Mouse (Mus musculus) intestine, embryonic 14.5 days (tissue): ENCODE data around the gene Uqcc3. TPM values are rescaled to one million over a fixed set of nuclear protein-coding genes. Genes with fewer than 3 reads are reported as not detected.
"Not testable (repeated sequence)": the region's sequence is repeated elsewhere in the genome, so short reads cannot be mapped to it uniquely, and the experiment has no call there.

Experiments used
- ATAC-seq: fragments of 200-750 bp; cut with Nextera tagmentation; replicated peaks from 2 replicates; pipeline ENCODE4 v1.8.0; 2017; ENCODE audit warnings: low read depth, moderate number of reproducible peaks, moderate TSS enrichment, moderate library complexity; ENCODE audit not compliant: low FRiP score, low TSS enrichment
- DNase-seq: peaks from one replicate; pipeline ENCODE4 v3.0.0-alpha.2; 2018; ENCODE audit warnings: low spot score
- H3K27ac ChIP-seq: fragments of 300-500 bp; sonication (generic); 2 replicates; pipeline ENCODE4 v1.5.1; 2014; ENCODE audit warnings: low read depth, mild to moderate bottlenecking, control low read depth
- H3K27me3 ChIP-seq: fragments of 300-500 bp; sonication (generic); replicated peaks from 2 replicates; pipeline ENCODE4 v1.6.1; 2014; ENCODE audit warnings: low read length, control low read depth; ENCODE audit not compliant: control insufficient read depth, insufficient read depth
- H3K36me3 ChIP-seq: fragments of 300-500 bp; sonication (generic); 2 replicates; pipeline ENCODE4 v1.6.1; 2014; ENCODE audit warnings: low read length, control low read depth; ENCODE audit not compliant: control insufficient read depth, insufficient read depth
- H3K4me1 ChIP-seq: fragments of 300-500 bp; sonication (generic); replicated peaks from 2 replicates; pipeline ENCODE4 v1.6.1; 2014; ENCODE audit warnings: low read length, control low read depth, mixed read lengths; ENCODE audit not compliant: control insufficient read depth, insufficient read depth
- H3K4me2 ChIP-seq: fragments of 300-500 bp; sonication (generic); 2 replicates; pipeline ENCODE4 v1.6.1; 2014; ENCODE audit warnings: low read length
- H3K4me3 ChIP-seq: fragments of 300-500 bp; sonication (generic); 2 replicates; pipeline ENCODE4 v1.5.1; 2014; ENCODE audit warnings: low read depth, low read length, control low read depth, mixed read lengths
- H3K9ac ChIP-seq: fragments of 300-500 bp; sonication (generic); 2 replicates; pipeline ENCODE4 v1.6.1; 2014; ENCODE audit warnings: mild to moderate bottlenecking, low read length
- H3K9me3 ChIP-seq: fragments of 300-500 bp; sonication (generic); 2 replicates; pipeline ENCODE4 v1.6.1; 2016; ENCODE audit warnings: low read length, control low read depth; ENCODE audit not compliant: control insufficient read depth
- WGBS: fragments of 180-500 bp; shearing (Covaris S2); extraction: QIAGEN DNeasy Blood & Tissue Kit; methylation state at CpG from one replicate; pipeline ENCODE4 v1.1.7; 2014; 5-methylcytosine and 5-hydroxymethylcytosine counted together
- polyA plus RNA-seq: library from polyadenylated mRNA; unstranded; fragments of >200 nt; fragmentation: Nextera tagmentation; extraction: Ambion mirVana; gene quantifications from 2 replicates; pipeline ENCODE4 v1.2.1, GENCODE M21; 2014

Uqcc3 gene
- polyA plus RNA-seq, 1 experiment from 2014 or later, result 57.1 TPM

- DNase-seq, result no peak
- Histone ChIP-seq H3K4me3 (peak overlapping the region; percentile 79; the same call in 1 of the 2 replicates), H3K27me3 (no peaks in the 10 kb centered on the region), H3K9ac (peak overlapping the region; percentile 97), H3K27ac (peak overlapping the region; percentile 88), H3K36me3 (peaks cover 15% of the 10 kb centered on the region), H3K9me3 (no peaks in the 10 kb centered on the region), H3K4me1 (peaks cover 13% of the 10 kb centered on the region), H3K4me2 (peak overlapping the region; percentile 85)
- ATAC-seq, result no peak
- WGBS, result 43% methylated on average over 1 of the region's 1 CpGs
These were observed 6.3 kb upstream of the Uqcc3 start for GRCm38 (mm10) chr19:8886916-8887584.

GRCm38 (mm10) chr19:8883616-8884015 lies 2.9 kb upstream of the Uqcc3 start, which contains the start of the genes Lbhd1 and Gm49403:
Gene Lbhd1 (plus strand): TSS chr19:8883732.
Gene Gm49403 (plus strand): TSS chr19:8883930.
- no peak within 1 kb of the TSS for H3K4me2 ChIP-seq
- no peak within 1 kb of the TSS for H3K9ac ChIP-seq
- H3K36me3 ChIP-seq, result peaks cover under 1% of the 10 kb centered on the region; the same call in 1 of the 2 replicates
- no peaks in the 10 kb centered on the region for H3K27me3 ChIP-seq
- 81% methylated on average over 3 of the region's 3 CpGs for WGBS
- H3K4me1 ChIP-seq, result peaks cover 13% of the 10 kb centered on the region
- ATAC-seq, result no peak
- DNase-seq, result no peak
- H3K9me3 ChIP-seq, result no peaks in the 10 kb centered on the region
- no peak within 1 kb of the TSS for H3K27ac ChIP-seq
- no peak within 1 kb of the TSS for H3K4me3 ChIP-seq

- peak overlapping the region; percentile 79 for H3K4me2 ChIP-seq
- peaks cover 3% of the 10 kb centered on the region for H3K4me1 ChIP-seq
- DNase-seq (no peak), ATAC-seq (peak; percentile 12; the same call in 1 of the 2 replicates)
- peak overlapping the region; percentile 92 for H3K9ac ChIP-seq
- H3K27ac ChIP-seq, result no peak overlapping the region
- no peaks in the 10 kb centered on the region for H3K9me3 ChIP-seq
- no peaks in the 10 kb centered on the region for H3K27me3 ChIP-seq
- peaks cover 22% of the 10 kb centered on the region for H3K36me3 ChIP-seq
- WGBS, result 14% methylated on average over 3 of the region's 3 CpGs
- H3K4me3 ChIP-seq, result peak overlapping the region; percentile 82
These were observed 290 bp upstream of the Uqcc3 start for GRCm38 (mm10) chr19:8881034-8881392.

GRCm38 (mm10) chr19:8875031-8875430 lies 5.7 kb downstream of the Uqcc3 start:
- Histone ChIP-seq H3K36me3 (peaks cover 53% of the 10 kb centered on the region), H3K9me3 (no peaks in the 10 kb centered on the region), H3K27ac (no peak overlapping the region), H3K4me2 (no peak overlapping the region), H3K9ac (no peak overlapping the region), H3K27me3 (no peaks in the 10 kb centered on the region), H3K4me1 (peaks cover 10% of the 10 kb centered on the region), H3K4me3 (no peak overlapping the region)
- ATAC-seq, result no peak
- WGBS, result 91% methylated on average over 7 of the region's 7 CpGs
- no peak for DNase-seq

GRCm38 (mm10) chr19:8872266-8872840 lies 8.4 kb downstream of the Uqcc3 start:
- Histone ChIP-seq H3K27ac (peak overlapping the region; percentile 71), H3K36me3 (peaks cover 44% of the 10 kb centered on the region), H3K4me3 (peak overlapping the region; percentile 89), H3K9ac (peak overlapping the region; percentile 90), H3K27me3 (no peaks in the 10 kb centered on the region), H3K9me3 (no peaks in the 10 kb centered on the region), H3K4me1 (peaks cover 7% of the 10 kb centered on the region; the same call in 1 of the 2 replicates), H3K4me2 (peak overlapping the region; percentile 93)
- 58% methylated on average over 10 of the region's 10 CpGs for WGBS
- no peak for DNase-seq
- no peak for ATAC-seq

- H3K4me3 ChIP-seq, result peak within 1 kb of the TSS; percentile 89
- H3K9ac ChIP-seq, result peak within 1 kb of the TSS; percentile 90
- peak within 1 kb of the TSS; percentile 93 for H3K4me2 ChIP-seq
- no peaks in the 10 kb centered on the region for H3K9me3 ChIP-seq
- H3K36me3 ChIP-seq, result peaks cover 36% of the 10 kb centered on the region
- H3K27me3 ChIP-seq, result no peaks in the 10 kb centered on the region
- peak within 1 kb of the TSS; percentile 71 for H3K27ac ChIP-seq
- under 1% methylated on average over 59 of the region's 59 CpGs for WGBS
- ATAC-seq (peak; percentile 97), DNase-seq (peak; percentile 97)
- peaks cover 7% of the 10 kb centered on the region; the same call in 1 of the 2 replicates for H3K4me1 ChIP-seq
These were observed 9.2 kb downstream of the Uqcc3 start, which contains the start of gene Ubxn1 for GRCm38 (mm10) chr19:8871267-8872186. Gene Ubxn1 (plus strand): TSS chr19:8871496.

GRCm38 (mm10) chr19:8870838-8871237 lies 9.9 kb downstream of the Uqcc3 start:
- ATAC-seq, result peak; percentile 30
- no peak for DNase-seq
- Histone ChIP-seq H3K27ac (peak overlapping the region; percentile 67), H3K27me3 (no peaks in the 10 kb centered on the region), H3K4me1 (peaks cover 7% of the 10 kb centered on the region; the same call in 1 of the 2 replicates), H3K9me3 (no peaks in the 10 kb centered on the region), H3K36me3 (peaks cover 30% of the 10 kb centered on the region), H3K9ac (peak overlapping the region; percentile 90), H3K4me3 (peak overlapping the region; percentile 89), H3K4me2 (peak overlapping the region; percentile 59)
- 52% methylated on average over 9 of the region's 9 CpGs for WGBS

- not testable (repeated sequence) for ATAC-seq, H3K9ac ChIP-seq, DNase-seq, H3K27ac ChIP-seq, H3K4me3 ChIP-seq, H3K27me3 ChIP-seq, H3K9me3 ChIP-seq, H3K4me1 ChIP-seq
- peak overlapping the region; percentile 59 for H3K4me2 ChIP-seq
- H3K36me3 ChIP-seq, result peaks cover 25% of the 10 kb centered on the region
- WGBS, result 87% methylated on average over 3 of the region's 3 CpGs
These were observed 10.3 kb downstream of the Uqcc3 start for GRCm38 (mm10) chr19:8870381-8870780.
